17 mouse cellular contexts compared by ENCODE assay signal in genomic region chrX:160418397-160418796, GRCm38 (mm10). TPM values are rescaled to one million over a fixed set of nuclear protein-coding genes. Genes with fewer than 3 reads are reported as not detected.
DNase-seq lines count a peak whose midpoint lies in the region; ATAC-seq and TF ChIP-seq lines count a peak whose summit lies in the region.
"Had no signal": no experiment of that assay in that cellular context is flagged by ENCODE, and none has a peak within 500 bp of the region (broad histone marks: within the 10 kb centered on the region; RNA-seq: fewer than 3 reads in every experiment).

No protein-coding gene starts in this region.

- H3K9ac ChIP-seq in heart, embryonic 11.5 days (ENCODE audit: low read depth, low read length): no peak overlapping the region
- H3K9ac ChIP-seq in lung, embryonic 14.5 days: no peak overlapping the region
- H3K9ac ChIP-seq: limb, embryonic 15.5 days had no signal

- WGBS in heart, embryonic 11.5 days (ENCODE audit: insufficient replicate concordance): 73% methylated on average over 7 of the region's 7 CpGs
- WGBS in lung, embryonic 14.5 days: 54% methylated on average over 7 of the region's 7 CpGs

- no peaks in the 10 kb centered on the region for H3K27me3 ChIP-seq in heart, embryonic 11.5 days (ENCODE audit: control insufficient read depth, insufficient read depth, low read length)
- H3K27me3 ChIP-seq in lung, embryonic 14.5 days (ENCODE audit: insufficient read depth, low read length): no peaks in the 10 kb centered on the region

- ATAC-seq in heart, embryonic 11.5 days (replicated peaks; ENCODE audit: insufficient number of reproducible peaks, low FRiP score, low TSS enrichment): no peak
- ATAC-seq in lung, embryonic 14.5 days (ENCODE audit: insufficient read depth): peak; percentile 81; the same call in 1 of the 2 replicates
- ATAC-seq: hindbrain, embryonic 16.5 days had no signal

- no peaks in the 10 kb centered on the region for H3K4me1 ChIP-seq in heart, embryonic 11.5 days (ENCODE audit: control insufficient read depth, insufficient read depth, low read length)
- H3K4me1 ChIP-seq in lung, embryonic 14.5 days (ENCODE audit: insufficient read depth): no peaks in the 10 kb centered on the region
- H3K4me1 ChIP-seq: limb, embryonic 15.5 days had no signal

- no peak overlapping the region for H3K27ac ChIP-seq in heart, embryonic 11.5 days (ENCODE audit: low read depth, low read length)
- no peak overlapping the region for H3K27ac ChIP-seq in lung, embryonic 14.5 days (ENCODE audit: low read depth)
- H3K27ac ChIP-seq: limb, embryonic 15.5 days; stomach, postnatal 0 days had no signal

- H3K9me3 ChIP-seq in heart, embryonic 11.5 days (replicated peaks; ENCODE audit: control insufficient read depth, low read length): no peaks in the 10 kb centered on the region
- no peaks in the 10 kb centered on the region for H3K9me3 ChIP-seq in lung, embryonic 14.5 days (ENCODE audit: low read depth, low read length)
- H3K9me3 ChIP-seq: limb, embryonic 15.5 days had no signal

- no peak overlapping the region for H3K4me3 ChIP-seq in heart, embryonic 11.5 days (ENCODE audit: low read depth, low read length)
- H3K4me3 ChIP-seq in lung, embryonic 14.5 days (ENCODE audit: low read depth, low read length): no peak overlapping the region
- H3K4me3 ChIP-seq: limb, embryonic 15.5 days had no signal

- intact Hi-C loops in left cerebral cortex, postnatal 25 days (cut with DNase I): no loop called here

- H3K36me3 ChIP-seq in heart, embryonic 11.5 days (ENCODE audit: control insufficient read depth, insufficient read depth, low read length): no peaks in the 10 kb centered on the region
- no peaks in the 10 kb centered on the region for H3K36me3 ChIP-seq in lung, embryonic 14.5 days (ENCODE audit: insufficient read depth)
- H3K36me3 ChIP-seq: limb, embryonic 15.5 days had no signal

- no peak overlapping the region for H3K4me2 ChIP-seq in heart, embryonic 11.5 days
- H3K4me2 ChIP-seq in lung, embryonic 14.5 days: no peak overlapping the region
- H3K4me2 ChIP-seq: limb, embryonic 15.5 days had no signal

- DNase-seq in heart, adult 11 months: peak; percentile 93
- DNase-seq in ovary, postnatal 36 days (ENCODE audit: low spot score): peak; percentile 10
- DNase-seq in ovary, adult 18-20 months (ENCODE audit: low spot score): no peak
- DNase-seq in lung, embryonic 14.5 days: peak; percentile 66
- peak; percentile 36 to 68 for DNase-seq in lung, postnatal 4 days
- no peak for DNase-seq in left cerebral cortex, postnatal 25 days (ENCODE audit: low spot score in 2 of 2)
- no peak for DNase-seq in natural killer cell, adult 2 months (ENCODE audit: low spot score in 2 of 2)
- DNase-seq: cerebellum, adult 9-11 months; kidney, adult 18-20 months; kidney, postnatal 14 days; midbrain, embryonic 14.5 days; right cerebral cortex, postnatal 14 days had no signal

- no peak for TF ChIP-seq CTCF in lung, embryonic 14.5 days (IDR thresholded peaks at IDR 0.05; ENCODE audit: low read depth)

RNA-seq across cellular contexts. Expression of gene Adgrg2, which starts 27.9 kb away (rescaled TPM):
- 0.45 and 0.54 TPM in 2 replicates for polyA plus RNA-seq in heart, embryonic 11.5 days (2014; fragmentation: Nextera tagmentation; extraction: Ambion mirVana)
- 1.2 and 1.8 TPM in 2 replicates for polyA plus RNA-seq in lung, embryonic 14.5 days (2014; fragmentation: Nextera tagmentation; extraction: Ambion mirVana)
- total RNA-seq in left cerebral cortex, postnatal 25 days (2021): 1 to 10 TPM in 1 of 2 experiments, under 1 TPM in 1; 0.99 to 1.1 TPM
- total RNA-seq: megakaryocyte progenitor cell, adult 5-6 weeks had no signal

Comparison
In these comparisons a context has a peak if more than half of its experiments do, and no peak if none do; other contexts are left out.
1. DNase-seq: peak in heart, adult 11 months (single experiment), ovary, postnatal 36 days (single experiment), lung, embryonic 14.5 days (single experiment) and lung, postnatal 4 days (2 of 2); none in ovary, adult 18-20 months (single experiment), left cerebral cortex, postnatal 25 days (0 of 2) and natural killer cell, adult 2 months (0 of 2).